Mouse (Mus musculus) cortical plate, adult 2 months (tissue): Measurements from ENCODE around the gene Cd28.

ENCODE experiments used
- CTCF ChIP-seq: fragments of 200-500 bp; IDR thresholded peaks from 2 replicates; pipeline ENCODE4 v1.5.1; 2011; ENCODE audit warnings: mild to moderate bottlenecking, control low read depth, low read length; ENCODE audit not compliant: insufficient read depth; ENCODE audit errors: extremely low read depth
- POLR2A ChIP-seq: fragments of 200-500 bp; IDR thresholded peaks from 2 replicates; pipeline ENCODE4 v1.6.1; 2011; ENCODE audit warnings: mild to moderate bottlenecking, low read length, control low read depth; ENCODE audit not compliant: insufficient read depth; ENCODE audit errors: extremely low read depth

DNA sequence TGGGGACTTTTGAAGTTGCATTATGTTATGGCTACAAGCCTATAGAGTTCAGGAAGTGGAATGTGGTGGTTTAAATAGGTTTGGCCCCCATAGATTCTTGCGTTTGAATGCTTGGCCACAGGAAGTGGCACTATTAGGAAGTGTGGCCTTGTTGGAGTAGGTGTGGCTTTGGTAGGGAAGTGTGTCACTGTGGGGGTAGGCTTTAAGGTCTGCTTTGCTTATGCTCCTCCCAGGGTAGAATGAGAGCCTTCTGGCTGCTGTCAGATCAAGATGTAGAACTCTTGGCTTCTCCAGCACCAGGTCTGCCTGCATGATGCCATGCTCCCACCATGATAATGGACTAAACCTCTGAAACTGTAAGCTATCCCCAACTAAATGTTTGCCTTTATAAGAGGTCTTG is 95.4 kb downstream of the Cd28 start:
- TF ChIP-seq POLR2A (no peak), CTCF (no peak)
